Mouse (Mus musculus) midbrain, embryonic 14.5 days (tissue): ENCODE measurements around the gene Cacng1. TPM values are rescaled to one million over a fixed set of nuclear protein-coding genes. Genes with fewer than 3 reads are reported as not detected.

ENCODE experiments used
- ATAC-seq: fragments of 200-750 bp; cut with Nextera tagmentation; 2 replicates; pipeline ENCODE4 v1.8.0; 2017; ENCODE audit warnings: moderate number of reproducible peaks, moderate library complexity; ENCODE audit not compliant: low FRiP score, low TSS enrichment
- DNase-seq: peaks from one replicate; pipeline ENCODE4 v3.0.0-alpha.2; 2015
- H3K27ac ChIP-seq: fragments of 300-500 bp; sonication (generic); replicated peaks from 2 replicates; pipeline ENCODE4 v1.5.1; 2014; ENCODE audit warnings: mild to moderate bottlenecking, low read depth, low read length, moderate library complexity
- H3K27me3 ChIP-seq: fragments of 300-500 bp; sonication (generic); 2 replicates; pipeline ENCODE4 v1.6.1; 2014; ENCODE audit warnings: low read length, control low read depth, mixed read lengths; ENCODE audit not compliant: control insufficient read depth, insufficient read depth
- H3K36me3 ChIP-seq: fragments of 300-500 bp; sonication (generic); 2 replicates; pipeline ENCODE4 v1.6.1; 2014; ENCODE audit warnings: low read length, control low read depth; ENCODE audit not compliant: control insufficient read depth, insufficient read depth
- H3K4me1 ChIP-seq: fragments of 300-500 bp; sonication (generic); 2 replicates; pipeline ENCODE4 v1.6.1; 2014; ENCODE audit warnings: mild to moderate bottlenecking, antibody characterized with exemption, low read length, control low read depth; ENCODE audit not compliant: control insufficient read depth, insufficient read depth
- H3K4me2 ChIP-seq: fragments of 300-500 bp; sonication (generic); 2 replicates; pipeline ENCODE4 v1.6.1; 2014; ENCODE audit warnings: mild to moderate bottlenecking, low read length, moderate library complexity
- H3K4me3 ChIP-seq: fragments of 300-500 bp; sonication (generic); replicated peaks from 2 replicates; pipeline ENCODE4 v1.5.1; 2014; ENCODE audit warnings: low read depth, low read length
- H3K9ac ChIP-seq: fragments of 300-500 bp; sonication (generic); replicated peaks from 2 replicates; pipeline ENCODE4 v1.6.1; 2014; ENCODE audit warnings: mild to moderate bottlenecking, low read length, moderate library complexity
- H3K9me3 ChIP-seq: fragments of 300-500 bp; sonication (generic); 2 replicates; pipeline ENCODE4 v1.6.1; 2016; ENCODE audit warnings: low read length, control low read depth, mixed read lengths; ENCODE audit not compliant: control insufficient read depth
- WGBS: fragments of 180-500 bp; shearing (Covaris S2); extraction: QIAGEN DNeasy Blood & Tissue Kit; methylation state at CpG from one replicate; pipeline ENCODE4 v1.1.7; 2014; 5-methylcytosine and 5-hydroxymethylcytosine counted together
- polyA plus RNA-seq: library from polyadenylated mRNA; unstranded; fragments of >200 nt; fragmentation: Nextera tagmentation; extraction: Ambion mirVana; gene quantifications from 2 replicates; pipeline ENCODE4 v1.2.1, GENCODE M21; 2014

Cacng1 gene
- polyA plus RNA-seq, 1 experiment from 2014 or later, result 0.45 TPM

- no peak for ATAC-seq
- Histone ChIP-seq H3K4me1 (peaks cover 8% of the 10 kb centered on the region), H3K4me3 (no peak overlapping the region), H3K9ac (no peak overlapping the region), H3K9me3 (no peaks in the 10 kb centered on the region), H3K27ac (no peak overlapping the region), H3K4me2 (no peak overlapping the region), H3K36me3 (peaks cover 40% of the 10 kb centered on the region), H3K27me3 (no peaks in the 10 kb centered on the region)
- 86% methylated on average over 10 of the region's 10 CpGs for WGBS
- DNase-seq, result no peak
Observed at GRCm38 (mm10) chr11:107675246-107675645, 41.1 kb downstream of the Cacng1 start.

- H3K36me3 ChIP-seq, result peaks cover 46% of the 10 kb centered on the region
- no peak overlapping the region for H3K9ac ChIP-seq
- H3K27me3 ChIP-seq, result no peaks in the 10 kb centered on the region
- ATAC-seq, result no peak
- H3K4me2 ChIP-seq, result no peak overlapping the region
- H3K9me3 ChIP-seq, result no peaks in the 10 kb centered on the region
- H3K4me3 ChIP-seq, result no peak overlapping the region
- DNase-seq, result no peak
- no peak overlapping the region for H3K27ac ChIP-seq
- WGBS, result 94% methylated on average over 8 of the region's 8 CpGs
- peaks cover 8% of the 10 kb centered on the region for H3K4me1 ChIP-seq
Observed at GRCm38 (mm10) chr11:107674601-107675000, 41.7 kb downstream of the Cacng1 start.

- 73% methylated on average over 5 of the region's 5 CpGs for WGBS
- Histone ChIP-seq H3K4me2 (no peak overlapping the region), H3K4me1 (peaks cover 8% of the 10 kb centered on the region), H3K27me3 (no peaks in the 10 kb centered on the region), H3K4me3 (no peak overlapping the region), H3K27ac (no peak overlapping the region), H3K36me3 (peaks cover 46% of the 10 kb centered on the region), H3K9me3 (no peaks in the 10 kb centered on the region), H3K9ac (no peak overlapping the region)
- ATAC-seq, result no peak
- no peak for DNase-seq
Observed at GRCm38 (mm10) chr11:107674006-107674405, 42.3 kb downstream of the Cacng1 start.

GRCm38 (mm10) chr11:107668977-107669376, 47.3 kb downstream of the Cacng1 start:
- H3K36me3 ChIP-seq, result peaks cover 72% of the 10 kb centered on the region
- no peak overlapping the region for H3K27ac ChIP-seq
- no peak overlapping the region for H3K4me2 ChIP-seq
- no peak for DNase-seq
- WGBS, result 90% methylated on average over 4 of the region's 4 CpGs
- H3K4me1 ChIP-seq, result no peaks in the 10 kb centered on the region
- no peak for ATAC-seq
- H3K27me3 ChIP-seq, result no peaks in the 10 kb centered on the region
- H3K9ac ChIP-seq, result no peak overlapping the region
- H3K9me3 ChIP-seq, result no peaks in the 10 kb centered on the region
- H3K4me3 ChIP-seq, result no peak overlapping the region

GRCm38 (mm10) chr11:107668223-107668622, 48.1 kb downstream of the Cacng1 start:
- 94% methylated on average over 6 of the region's 6 CpGs for WGBS
- no peak for ATAC-seq
- H3K27me3 ChIP-seq, result no peaks in the 10 kb centered on the region
- H3K4me2 ChIP-seq, result no peak overlapping the region
- peaks cover 71% of the 10 kb centered on the region for H3K36me3 ChIP-seq
- H3K9me3 ChIP-seq, result no peaks in the 10 kb centered on the region
- no peak overlapping the region for H3K9ac ChIP-seq
- H3K4me3 ChIP-seq, result no peak overlapping the region
- H3K4me1 ChIP-seq, result no peaks in the 10 kb centered on the region
- no peak for DNase-seq
- H3K27ac ChIP-seq, result no peak overlapping the region

GRCm38 (mm10) chr11:107667542-107667941, 48.8 kb downstream of the Cacng1 start:
- Histone ChIP-seq H3K4me3 (no peak overlapping the region), H3K4me2 (no peak overlapping the region), H3K9ac (no peak overlapping the region), H3K27ac (no peak overlapping the region), H3K27me3 (no peaks in the 10 kb centered on the region), H3K36me3 (peaks cover 73% of the 10 kb centered on the region), H3K9me3 (no peaks in the 10 kb centered on the region), H3K4me1 (no peaks in the 10 kb centered on the region)
- WGBS, result 94% methylated on average over 2 of the region's 2 CpGs
- ATAC-seq (no peak), DNase-seq (no peak)

GRCm38 (mm10) chr11:107662666-107663065, 53.7 kb downstream of the Cacng1 start:
- Histone ChIP-seq H3K4me3 (no peak overlapping the region), H3K4me1 (no peaks in the 10 kb centered on the region), H3K27ac (no peak overlapping the region), H3K4me2 (no peak overlapping the region), H3K27me3 (no peaks in the 10 kb centered on the region), H3K9ac (no peak overlapping the region), H3K36me3 (peaks cover 63% of the 10 kb centered on the region), H3K9me3 (no peaks in the 10 kb centered on the region)
- no peak for DNase-seq
- WGBS, result 81% methylated on average over 5 of the region's 5 CpGs
- no peak for ATAC-seq

- Histone ChIP-seq H3K4me2 (no peak overlapping the region), H3K9ac (no peak overlapping the region), H3K9me3 (no peaks in the 10 kb centered on the region), H3K27ac (no peak overlapping the region), H3K4me1 (no peaks in the 10 kb centered on the region), H3K4me3 (no peak overlapping the region), H3K27me3 (no peaks in the 10 kb centered on the region), H3K36me3 (peaks cover 55% of the 10 kb centered on the region)
- no peak for ATAC-seq
- DNase-seq, result no peak
- 93% methylated on average over 4 of the region's 4 CpGs for WGBS
Observed at GRCm38 (mm10) chr11:107660452-107660851, 55.9 kb downstream of the Cacng1 start.

- 85% methylated on average over 5 of the region's 5 CpGs for WGBS
- Histone ChIP-seq H3K4me3 (no peak overlapping the region), H3K36me3 (peaks cover 32% of the 10 kb centered on the region), H3K27ac (0 out of 2 replicates have a peak overlapping the region, but pooled peaks have one; percentile 5), H3K9me3 (no peaks in the 10 kb centered on the region), H3K27me3 (no peaks in the 10 kb centered on the region), H3K9ac (no peak overlapping the region), H3K4me1 (no peaks in the 10 kb centered on the region), H3K4me2 (no peak overlapping the region)
- ATAC-seq, result no peak
- no peak for DNase-seq
Observed at GRCm38 (mm10) chr11:107657117-107657516, 59.2 kb downstream of the Cacng1 start.
